21 mouse cellular contexts compared by ENCODE assay signal in the genomic region with DNA sequence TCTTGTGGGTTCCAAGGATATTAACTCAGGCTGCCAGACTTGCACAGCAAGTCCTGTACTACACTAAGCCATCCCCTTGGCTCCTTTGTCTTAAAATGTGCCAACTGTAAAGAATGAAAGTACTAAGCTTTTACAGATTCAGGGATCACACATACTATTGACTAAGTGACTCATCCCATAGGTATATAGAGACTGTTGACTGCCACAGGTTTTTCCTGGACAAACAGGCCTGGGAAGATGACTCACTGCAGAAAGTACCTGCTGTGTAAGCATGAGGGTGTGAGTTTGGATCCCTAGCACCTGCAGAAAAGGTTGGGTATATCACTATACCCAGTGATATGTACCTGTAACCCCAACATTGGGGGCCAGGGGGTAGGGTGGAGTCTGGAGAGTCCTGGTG. TPM values are rescaled to one million over a fixed set of nuclear protein-coding genes. Genes with fewer than 3 reads are reported as not detected.
DNase-seq lines count a peak whose midpoint lies in the region; ATAC-seq and TF ChIP-seq lines count a peak whose summit lies in the region.
"Had no signal": no experiment of that assay in that cellular context is flagged by ENCODE, and none has a peak within 500 bp of the region (broad histone marks: within the 10 kb centered on the region; RNA-seq: fewer than 3 reads in every experiment).

No protein-coding gene starts in this region.

- peak; percentile 51 for DNase-seq in embryonic facial prominence, embryonic 14.5 days (ENCODE audit: low spot score)
- DNase-seq in embryonic facial prominence, embryonic 10.5 days (ENCODE audit: low spot score): no peak
- DNase-seq in 3T3-L1 (ENCODE audit: low read depth, low spot score): peak; percentile 38
- DNase-seq in intestine, embryonic 14.5 days (ENCODE audit: low spot score): peak; percentile 52
- no peak for DNase-seq in left cerebral cortex, adult 2 months (ENCODE audit: extremely low spot score in 1 of 2, low spot score in 2 of 2)
- no peak for DNase-seq in kidney, postnatal 4 days
- no peak for DNase-seq in heart, adult 11 months
- DNase-seq: adrenal gland, postnatal 36 days; cerebellum, postnatal 36 days; gastrocnemius, postnatal 10 days; heart, adult 2 months; kidney, adult 9 months; right cerebral cortex, postnatal 14 days; thymus, postnatal 25 days had no signal

- H3K4me3 ChIP-seq in embryonic facial prominence, embryonic 14.5 days (ENCODE audit: low read depth, low read length): no peak overlapping the region
- H3K4me3 ChIP-seq in embryonic facial prominence, embryonic 10.5 days: no peak overlapping the region
- no peak overlapping the region for H3K4me3 ChIP-seq in intestine, embryonic 14.5 days (ENCODE audit: low read depth, low read length)
- H3K4me3 ChIP-seq in stomach, embryonic 15.5 days (replicated peaks): no peak overlapping the region
- no peak overlapping the region for H3K4me3 ChIP-seq in left cerebral cortex, adult 2 months
- H3K4me3 ChIP-seq: forebrain, embryonic 13.5 days; heart, adult 2 months; heart, embryonic 15.5 days; hindbrain, embryonic 10.5 days; liver, embryonic 15.5 days had no signal

- no peaks in the 10 kb centered on the region for H3K27me3 ChIP-seq in embryonic facial prominence, embryonic 14.5 days (replicated peaks; ENCODE audit: control insufficient read depth, insufficient read depth, low read length)
- H3K27me3 ChIP-seq in embryonic facial prominence, embryonic 10.5 days (replicated peaks; ENCODE audit: low read depth, poor library complexity, severe bottlenecking): no peaks in the 10 kb centered on the region
- no peaks in the 10 kb centered on the region for H3K27me3 ChIP-seq in intestine, embryonic 14.5 days (replicated peaks; ENCODE audit: control insufficient read depth, insufficient read depth, low read length)
- no peaks in the 10 kb centered on the region for H3K27me3 ChIP-seq in stomach, embryonic 15.5 days (replicated peaks)
- H3K27me3 ChIP-seq: forebrain, embryonic 13.5 days; heart, embryonic 15.5 days; liver, embryonic 15.5 days had no signal

- H3K36me3 ChIP-seq in embryonic facial prominence, embryonic 14.5 days (ENCODE audit: control insufficient read depth, insufficient read depth, low read length): no peaks in the 10 kb centered on the region
- H3K36me3 ChIP-seq in embryonic facial prominence, embryonic 10.5 days (replicated peaks): no peaks in the 10 kb centered on the region
- no peaks in the 10 kb centered on the region for H3K36me3 ChIP-seq in intestine, embryonic 14.5 days (ENCODE audit: control insufficient read depth, insufficient read depth, low read length)
- H3K36me3 ChIP-seq in stomach, embryonic 15.5 days: no peaks in the 10 kb centered on the region
- H3K36me3 ChIP-seq: heart, embryonic 15.5 days; hindbrain, embryonic 10.5 days; liver, embryonic 15.5 days had no signal

- TF ChIP-seq CTCF in left cerebral cortex, adult 2 months (IDR thresholded peaks at IDR 0.05): no peak

- no peaks in the 10 kb centered on the region for H3K9me3 ChIP-seq in embryonic facial prominence, embryonic 14.5 days (ENCODE audit: control insufficient read depth, low read length)
- no peaks in the 10 kb centered on the region for H3K9me3 ChIP-seq in embryonic facial prominence, embryonic 10.5 days
- H3K9me3 ChIP-seq in intestine, embryonic 14.5 days (ENCODE audit: control insufficient read depth, low read length): no peaks in the 10 kb centered on the region
- H3K9me3 ChIP-seq in stomach, embryonic 15.5 days: no peaks in the 10 kb centered on the region
- H3K9me3 ChIP-seq: forebrain, embryonic 13.5 days; G1E; heart, embryonic 15.5 days; hindbrain, embryonic 10.5 days; liver, embryonic 15.5 days had no signal

- H3K9ac ChIP-seq in embryonic facial prominence, embryonic 14.5 days (ENCODE audit: low read depth, low read length): no peak overlapping the region
- H3K9ac ChIP-seq in intestine, embryonic 14.5 days (ENCODE audit: low read length): no peak overlapping the region
- H3K9ac ChIP-seq in stomach, embryonic 15.5 days: no peak overlapping the region
- H3K9ac ChIP-seq: forebrain, embryonic 13.5 days; heart, embryonic 15.5 days; liver, embryonic 15.5 days had no signal

- no peak overlapping the region for H3K4me2 ChIP-seq in embryonic facial prominence, embryonic 14.5 days (ENCODE audit: low read depth, low read length)
- H3K4me2 ChIP-seq in intestine, embryonic 14.5 days (ENCODE audit: low read length): no peak overlapping the region
- no peak overlapping the region for H3K4me2 ChIP-seq in stomach, embryonic 15.5 days
- H3K4me2 ChIP-seq: forebrain, embryonic 13.5 days; heart, embryonic 15.5 days; liver, embryonic 15.5 days had no signal

- H3K27ac ChIP-seq in embryonic facial prominence, embryonic 14.5 days (replicated peaks; ENCODE audit: low read depth, low read length): no peak overlapping the region
- no peak overlapping the region for H3K27ac ChIP-seq in embryonic facial prominence, embryonic 10.5 days (replicated peaks)
- H3K27ac ChIP-seq in intestine, embryonic 14.5 days (ENCODE audit: low read depth): no peak overlapping the region
- peak overlapping the region; percentile 73; the same call in 1 of the 2 replicates for H3K27ac ChIP-seq in stomach, embryonic 15.5 days
- no peak overlapping the region for H3K27ac ChIP-seq in left cerebral cortex, adult 2 months
- H3K27ac ChIP-seq: forebrain, embryonic 13.5 days; heart, adult 2 months; heart, embryonic 15.5 days; hindbrain, embryonic 10.5 days; liver, embryonic 15.5 days had no signal

- peak; percentile 51; the same call in 1 of the 2 replicates for ATAC-seq in embryonic facial prominence, embryonic 14.5 days (ENCODE audit: low read depth)
- peak; percentile 83 for ATAC-seq in intestine, embryonic 14.5 days (replicated peaks; ENCODE audit: low FRiP score, low TSS enrichment, low read depth)
- peak; percentile 85 for ATAC-seq in stomach, embryonic 15.5 days (ENCODE audit: insufficient read depth, low FRiP score, low read depth)
- ATAC-seq: forebrain, embryonic 13.5 days; midbrain, embryonic 16.5 days had no signal

- intact Hi-C loops in left cerebral cortex, adult 2 months (cut with DNase I): no loop called here

- H3K4me1 ChIP-seq in embryonic facial prominence, embryonic 14.5 days (ENCODE audit: control insufficient read depth, insufficient read depth, low read length): 0 out of 2 replicates have a peak, but pooled peaks cover 3% of the 10 kb centered on the region
- no peaks in the 10 kb centered on the region for H3K4me1 ChIP-seq in embryonic facial prominence, embryonic 10.5 days
- peaks cover 4% of the 10 kb centered on the region for H3K4me1 ChIP-seq in intestine, embryonic 14.5 days (replicated peaks; ENCODE audit: control insufficient read depth, insufficient read depth, low read length)
- no peaks in the 10 kb centered on the region for H3K4me1 ChIP-seq in stomach, embryonic 15.5 days

RNA-seq across cellular contexts. Expression of a gene that starts 44.6 kb away (rescaled TPM):
- 65.8 and 76.2 TPM in 2 replicates for polyA plus RNA-seq in embryonic facial prominence, embryonic 14.5 days (2014; fragmentation: Nextera tagmentation; extraction: Ambion mirVana)
- 36.4 and 37.9 TPM in 2 replicates for polyA plus RNA-seq in embryonic facial prominence, embryonic 10.5 days (2016; fragmentation: Nextera tagmentation; extraction: Ambion mirVana)
- polyA plus RNA-seq in intestine, embryonic 14.5 days (2014; fragmentation: Nextera tagmentation; extraction: Ambion mirVana): 82.1 and 88.2 TPM in 2 replicates
- 74.4 and 83.2 TPM in 2 replicates for polyA plus RNA-seq in stomach, embryonic 15.5 days (2015; fragmentation: Nextera tagmentation; extraction: Ambion mirVana)
- 10 to 100 TPM; 23.7 to 25.0 TPM for total RNA-seq in left cerebral cortex, adult 2 months (2021)

Comparison
In these comparisons a context has a peak if more than half of its experiments do, and no peak if none do; other contexts are left out.
1. DNase-seq: peak in embryonic facial prominence, embryonic 14.5 days (single experiment), 3T3-L1 (single experiment) and intestine, embryonic 14.5 days (single experiment); none in embryonic facial prominence, embryonic 10.5 days (single experiment), left cerebral cortex, adult 2 months (0 of 2), kidney, postnatal 4 days (0 of 2) and heart, adult 11 months (single experiment).
2. Peak in every context shown above with its lines, with median percentiles within 50 percentile points of each other: ATAC-seq.